Mouse (Mus musculus) embryonic facial prominence, embryonic 11.5 days (tissue): Measurements from ENCODE around the gene Leng9. TPM values are rescaled to one million over a fixed set of nuclear protein-coding genes. Genes with fewer than 3 reads are reported as not detected.
A peak's percentile ranks its signal among the peaks of the same experiment; 100 is the strongest.

Source experiments
- ATAC-seq: fragments of 200-750 bp; cut with Nextera tagmentation; replicated peaks from 2 replicates; pipeline ENCODE4 v1.8.0; 2017; ENCODE audit warnings: low read depth; ENCODE audit not compliant: insufficient number of reproducible peaks, low FRiP score, low TSS enrichment
- DNase-seq: peaks from one replicate; pipeline ENCODE4 v3.0.0-alpha.2; 2015; ENCODE audit warnings: low spot score
- H3K27ac ChIP-seq: fragments of 300-500 bp; sonication (generic); replicated peaks from 2 replicates; pipeline ENCODE4 v1.5.1; 2014; ENCODE audit warnings: mild to moderate bottlenecking, low read depth, low read length, control low read depth
- H3K27me3 ChIP-seq: fragments of 300-500 bp; sonication (generic); 2 replicates; pipeline ENCODE4 v1.6.1; 2014; ENCODE audit warnings: mild to moderate bottlenecking, low read length, moderate library complexity, mixed read lengths; ENCODE audit not compliant: control insufficient read depth, insufficient read depth
- H3K36me3 ChIP-seq: fragments of 300-500 bp; sonication (generic); replicated peaks from 2 replicates; pipeline ENCODE4 v1.6.1; 2014; ENCODE audit warnings: low read depth, mild to moderate bottlenecking, low read length, moderate library complexity, mixed read lengths; ENCODE audit not compliant: control insufficient read depth, insufficient read depth
- H3K4me1 ChIP-seq: fragments of 300-500 bp; sonication (generic); 2 replicates; pipeline ENCODE4 v1.6.1; 2014; ENCODE audit warnings: low read length, mixed read lengths; ENCODE audit not compliant: control insufficient read depth, insufficient read depth
- H3K4me2 ChIP-seq: fragments of 300-500 bp; sonication (generic); 2 replicates; pipeline ENCODE4 v1.6.1; 2014; ENCODE audit warnings: low read depth, mild to moderate bottlenecking, control low read depth, low read length, moderate library complexity
- H3K4me3 ChIP-seq: fragments of 300-500 bp; sonication (generic); 2 replicates; pipeline ENCODE4 v1.5.1; 2014; ENCODE audit warnings: low read depth, low read length, control low read depth
- H3K9ac ChIP-seq: fragments of 300-500 bp; sonication (generic); replicated peaks from 2 replicates; pipeline ENCODE4 v1.6.1; 2014; ENCODE audit warnings: mild to moderate bottlenecking, control low read depth, low read length
- H3K9me3 ChIP-seq: fragments of 300-500 bp; sonication (generic); replicated peaks from 2 replicates; pipeline ENCODE4 v1.6.1; 2016; ENCODE audit warnings: mild to moderate bottlenecking, low read length, inconsistent platforms, mixed read lengths; ENCODE audit not compliant: control insufficient read depth
- WGBS: fragments of 180-500 bp; shearing (Covaris S2); extraction: QIAGEN DNeasy Blood & Tissue Kit; methylation state at CpG from one replicate; pipeline ENCODE4 v1.1.7; 2014; 5-methylcytosine and 5-hydroxymethylcytosine counted together
- polyA plus RNA-seq: library from polyadenylated mRNA; unstranded; fragments of >200 nt; fragmentation: Nextera tagmentation; extraction: Ambion mirVana; gene quantifications from 2 replicates; pipeline ENCODE4 v1.2.1, GENCODE M21; 2014

Leng9 gene
- polyA plus RNA-seq, 1 experiment from 2014 or later: 1.9 TPM

- no peaks in the 10 kb centered on the region for H3K27me3 ChIP-seq
- no peak for DNase-seq
- ATAC-seq: no peak
- no peak overlapping the region for H3K27ac ChIP-seq
- no peak overlapping the region for H3K4me2 ChIP-seq
- H3K9ac ChIP-seq: no peak overlapping the region
- no peaks in the 10 kb centered on the region for H3K4me1 ChIP-seq
- H3K4me3 ChIP-seq: no peak overlapping the region
- H3K36me3 ChIP-seq: no peaks in the 10 kb centered on the region; the same call in 1 of the 2 replicates
- no peaks in the 10 kb centered on the region for H3K9me3 ChIP-seq
- WGBS: 80% methylated on average over 5 of the region's 5 CpGs
These were observed 15.3 kb downstream of the Leng9 start for GRCm38 (mm10) chr7:4134911-4135310.

DNA sequence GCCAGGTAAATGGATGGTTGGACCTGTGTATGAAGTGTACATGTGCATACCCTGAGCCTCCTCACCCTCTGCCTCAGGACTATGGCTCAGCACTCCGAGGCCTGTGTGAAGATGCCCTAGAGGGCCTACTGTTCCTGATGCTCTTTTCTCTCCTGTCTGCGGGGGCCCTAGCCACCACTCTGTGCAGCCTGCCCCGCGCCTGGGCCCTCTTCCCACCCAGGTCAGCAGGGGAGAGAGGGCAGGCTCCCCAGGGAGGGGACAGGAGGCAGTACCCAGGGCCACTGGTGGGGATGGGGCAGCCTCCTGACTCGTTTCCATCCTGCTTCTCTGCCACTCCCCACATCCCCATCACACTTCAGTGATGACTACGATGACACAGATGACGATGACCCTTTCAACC lies 17.2 kb downstream of the Leng9 start:
- Histone ChIP-seq H3K4me1 (no peaks in the 10 kb centered on the region), H3K36me3 (no peaks in the 10 kb centered on the region), H3K9ac (no peak overlapping the region), H3K4me3 (no peak overlapping the region), H3K27ac (no peak overlapping the region), H3K9me3 (no peaks in the 10 kb centered on the region), H3K27me3 (no peaks in the 10 kb centered on the region), H3K4me2 (no peak overlapping the region)
- 78% methylated on average over 7 of the region's 7 CpGs for WGBS
- ATAC-seq: no peak
- no peak for DNase-seq

DNA sequence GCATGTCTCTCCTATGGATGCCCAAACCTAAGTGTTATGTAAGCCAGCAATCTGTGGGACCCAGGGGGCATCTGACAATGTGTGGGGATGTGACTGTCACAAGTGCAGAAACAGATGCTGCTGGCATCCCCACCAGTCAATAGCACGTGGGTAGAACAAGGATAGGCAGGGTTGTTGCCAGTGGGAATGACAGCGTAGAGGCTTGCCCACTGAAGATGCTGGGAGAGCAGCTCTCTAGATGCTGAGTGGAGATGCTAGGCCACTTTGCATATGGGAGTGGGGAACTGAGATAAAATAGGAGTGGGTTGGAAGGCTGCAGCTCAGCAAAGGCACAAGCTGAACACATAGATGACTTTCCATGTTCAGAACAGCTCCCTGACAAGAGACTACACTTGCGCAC lies 17.6 kb downstream of the Leng9 start:
- Histone ChIP-seq H3K4me3 (no peak overlapping the region), H3K9me3 (no peaks in the 10 kb centered on the region), H3K9ac (no peak overlapping the region), H3K27ac (no peak overlapping the region), H3K4me1 (no peaks in the 10 kb centered on the region), H3K27me3 (no peaks in the 10 kb centered on the region), H3K36me3 (no peaks in the 10 kb centered on the region), H3K4me2 (no peak overlapping the region)
- ATAC-seq: no peak
- no peak for DNase-seq
- 86% methylated on average over 3 of the region's 3 CpGs for WGBS

GRCm38 (mm10) chr7:4131964-4132363 lies 18.2 kb downstream of the Leng9 start:
- Histone ChIP-seq H3K9ac (no peak overlapping the region), H3K27ac (no peak overlapping the region), H3K4me1 (no peaks in the 10 kb centered on the region), H3K4me3 (no peak overlapping the region), H3K9me3 (no peaks in the 10 kb centered on the region), H3K27me3 (no peaks in the 10 kb centered on the region), H3K4me2 (no peak overlapping the region), H3K36me3 (no peaks in the 10 kb centered on the region)
- WGBS: 88% methylated on average over 8 of the region's 8 CpGs
- DNase-seq (no peak), ATAC-seq (no peak)

- no peaks in the 10 kb centered on the region for H3K36me3 ChIP-seq
- no peak overlapping the region; the same call in 1 of the 2 replicates for H3K9ac ChIP-seq
- H3K27ac ChIP-seq: no peak overlapping the region; the same call in 1 of the 2 replicates
- no peaks in the 10 kb centered on the region for H3K27me3 ChIP-seq
- DNase-seq (peak; percentile 88), ATAC-seq (peak; percentile 69)
- 47% methylated on average over 13 of the region's 13 CpGs for WGBS
- no peak overlapping the region for H3K4me2 ChIP-seq
- no peaks in the 10 kb centered on the region for H3K9me3 ChIP-seq
- no peak overlapping the region for H3K4me3 ChIP-seq
- H3K4me1 ChIP-seq: no peaks in the 10 kb centered on the region
These were observed 19.3 kb downstream of the Leng9 start for GRCm38 (mm10) chr7:4130686-4131452.

- ATAC-seq (no peak), DNase-seq (no peak)
- H3K27me3 ChIP-seq: no peaks in the 10 kb centered on the region
- H3K9ac ChIP-seq: no peak overlapping the region
- no peak overlapping the region for H3K4me2 ChIP-seq
- WGBS: 59% methylated on average over 6 of the region's 6 CpGs
- no peak overlapping the region for H3K4me3 ChIP-seq
- H3K27ac ChIP-seq: no peak overlapping the region
- no peaks in the 10 kb centered on the region for H3K36me3 ChIP-seq
- no peaks in the 10 kb centered on the region for H3K9me3 ChIP-seq
- 0 out of 2 replicates have a peak, but pooled peaks cover 4% of the 10 kb centered on the region for H3K4me1 ChIP-seq
These were observed 21.3 kb downstream of the Leng9 start for GRCm38 (mm10) chr7:4128860-4129259.

DNA sequence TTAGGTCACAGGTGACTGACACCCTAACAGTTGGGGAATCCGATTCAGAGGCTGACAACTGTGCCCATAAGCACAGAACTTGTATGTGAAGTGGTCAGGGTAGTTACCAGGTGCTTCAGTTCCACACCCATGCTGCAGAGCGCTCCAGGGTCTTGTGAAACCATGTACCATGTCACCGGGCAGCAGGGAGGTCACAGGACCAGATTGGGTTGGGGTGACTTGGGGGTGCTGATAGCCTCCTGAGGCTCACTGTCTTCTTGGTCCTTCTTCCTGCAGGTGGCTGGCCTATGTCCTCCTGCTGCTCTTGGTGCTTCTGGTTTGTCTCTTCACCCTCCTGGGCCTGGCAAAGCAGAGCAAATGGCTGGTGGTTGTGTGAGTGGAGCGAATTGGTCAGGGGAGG lies 22.3 kb downstream of the Leng9 start:
- no peaks in the 10 kb centered on the region for H3K36me3 ChIP-seq
- DNase-seq: no peak
- WGBS: 86% methylated on average over 4 of the region's 4 CpGs

GRCm38 (mm10) chr7:4126992-4127785 lies 23.0 kb downstream of the Leng9 start:
- no peak for ATAC-seq
- Histone ChIP-seq H3K4me3 (no peak overlapping the region), H3K9me3 (no peaks in the 10 kb centered on the region), H3K27ac (no peak overlapping the region), H3K9ac (no peak overlapping the region), H3K27me3 (no peaks in the 10 kb centered on the region), H3K36me3 (no peaks in the 10 kb centered on the region), H3K4me1 (0 out of 2 replicates have a peak, but pooled peaks cover 4% of the 10 kb centered on the region), H3K4me2 (no peak overlapping the region)
- 87% methylated on average over 11 of the region's 11 CpGs for WGBS
- DNase-seq: no peak

More for the DNA sequence above, 22.3 kb downstream of the Leng9 start:
- ATAC-seq: no peak
- Histone ChIP-seq H3K4me1 (0 out of 2 replicates have a peak, but pooled peaks cover 4% of the 10 kb centered on the region), H3K27ac (no peak overlapping the region), H3K4me3 (no peak overlapping the region), H3K4me2 (no peak overlapping the region), H3K27me3 (no peaks in the 10 kb centered on the region), H3K9me3 (no peaks in the 10 kb centered on the region), H3K9ac (0 out of 2 replicates have a peak overlapping the region, but pooled peaks have one; percentile 13)
